Mouse (Mus musculus) lung, adult 18-20 months (tissue): ENCODE data around the gene Otx2.

ENCODE experiments used
- DNase-seq, 2 experiments: peaks; one replicate each; pipeline ENCODE4 v3.0.0; 2022; ENCODE audit warnings: mixed read lengths in 2 of 2

Otx2 gene

DNA sequence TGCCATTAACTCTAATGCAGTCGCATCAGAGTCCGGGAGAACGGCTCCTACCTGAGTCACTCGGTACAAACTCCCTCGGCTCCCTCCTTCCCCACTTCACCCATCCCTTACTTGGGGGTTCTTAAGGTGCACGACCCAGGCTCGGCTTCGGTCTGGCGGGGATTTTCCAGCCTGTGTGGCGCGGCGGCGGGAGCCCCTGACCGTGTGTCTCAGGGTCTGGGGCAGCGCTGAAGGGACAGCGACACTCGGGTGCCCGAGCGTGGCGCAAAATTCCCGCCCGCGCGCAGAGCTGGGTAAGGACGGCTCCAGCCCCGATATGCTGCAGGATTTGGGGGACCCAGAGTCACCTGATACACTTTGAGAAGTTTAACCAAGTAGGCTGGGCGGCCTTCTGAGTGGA is at the start of gene Otx2:
Gene Otx2 (minus strand): TSS at position 279 of the 400 bp plus-strand sequence.
- DNase-seq = no peak

DNA sequence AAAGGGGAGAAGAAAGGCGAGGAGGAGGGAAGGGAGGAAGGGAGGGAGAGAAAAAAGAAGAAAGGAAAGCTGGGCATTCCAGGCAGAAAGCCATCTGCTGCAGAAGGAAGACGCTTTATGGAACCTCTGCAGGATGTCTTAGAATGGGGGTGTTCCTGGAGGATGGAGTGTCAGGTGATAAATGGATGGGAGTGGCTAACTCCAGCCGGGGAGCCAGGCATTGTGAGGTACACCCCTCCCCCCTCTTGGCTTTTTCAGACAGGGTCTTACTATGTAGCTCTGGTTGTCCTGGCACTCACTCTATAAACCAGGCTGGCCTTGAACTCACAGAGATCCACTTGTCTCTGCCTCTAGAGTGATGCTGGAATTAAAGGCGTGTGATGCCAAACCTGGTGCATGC is 49.1 kb upstream of the Otx2 start:
- DNase-seq = no peak

DNA sequence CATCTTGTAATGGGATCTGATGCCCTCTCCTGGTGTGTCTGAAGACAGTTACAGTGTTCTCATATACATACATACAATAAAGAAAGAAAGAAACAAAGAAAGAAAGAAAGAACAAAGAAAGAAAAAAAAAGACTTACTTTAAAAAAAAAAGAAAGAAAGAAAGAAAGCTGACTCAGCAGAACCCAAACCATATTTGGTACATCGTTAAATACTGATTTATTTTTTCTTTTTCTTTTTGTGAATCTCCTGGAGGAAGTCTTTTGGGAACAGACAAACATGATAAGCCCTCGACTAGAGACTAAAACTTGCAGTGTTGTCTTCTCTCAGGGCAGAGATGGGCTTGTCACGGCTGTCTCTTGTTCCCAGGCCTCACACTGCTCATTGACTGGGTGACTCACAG is 45.7 kb upstream of the Otx2 start:
- no peak for DNase-seq

DNA sequence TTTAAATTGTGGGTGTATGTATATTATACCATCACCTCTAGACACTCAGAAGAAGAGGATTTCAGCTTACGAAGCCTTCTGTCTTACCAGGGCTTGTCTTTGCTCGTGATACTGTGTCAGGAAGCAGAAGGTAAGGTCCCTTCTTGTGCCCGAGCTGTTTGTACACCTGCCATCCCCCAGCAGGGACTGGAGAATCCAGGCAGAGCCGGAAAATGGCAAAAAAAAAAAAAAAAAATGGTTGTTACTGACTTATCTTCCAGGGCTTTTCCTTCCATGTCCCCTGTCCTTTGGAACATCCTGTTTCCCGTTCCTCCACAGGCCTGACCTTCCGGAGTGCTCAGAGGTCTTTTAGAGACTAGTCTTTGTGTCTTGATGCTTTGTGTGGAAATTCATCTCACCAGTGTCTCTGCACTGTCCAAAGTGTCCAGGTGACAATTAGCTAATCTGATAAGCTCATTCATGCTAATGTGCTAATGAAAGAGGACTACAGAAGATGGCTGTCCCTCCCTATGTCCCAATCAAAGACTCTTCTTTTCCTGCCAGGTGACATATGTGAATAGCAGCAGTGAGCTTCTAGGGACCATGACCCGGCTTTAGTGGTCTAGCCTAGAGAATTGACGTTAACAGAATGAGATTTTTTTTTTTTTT is 44.1 kb upstream of the Otx2 start:
- no peak for DNase-seq

DNA sequence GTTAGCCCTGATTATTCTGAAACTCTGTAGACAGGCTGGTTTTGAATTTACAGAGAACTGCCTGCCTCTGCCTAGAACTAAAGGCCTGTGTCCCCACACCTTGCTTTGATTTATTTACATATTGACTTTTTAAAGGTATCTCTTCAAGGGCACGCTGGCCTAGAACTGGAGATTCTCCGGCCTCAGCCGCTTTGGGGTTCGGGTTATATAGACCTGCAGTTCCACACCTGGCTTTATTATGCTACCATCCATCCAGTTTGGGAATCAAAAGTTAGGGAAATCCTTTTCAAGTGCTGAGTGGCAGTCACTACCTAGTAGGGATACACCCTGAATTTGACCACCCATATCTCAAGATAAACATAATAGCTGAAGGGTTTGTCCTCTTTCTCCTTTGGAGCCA is 42.8 kb upstream of the Otx2 start:
- no peak for DNase-seq

DNA sequence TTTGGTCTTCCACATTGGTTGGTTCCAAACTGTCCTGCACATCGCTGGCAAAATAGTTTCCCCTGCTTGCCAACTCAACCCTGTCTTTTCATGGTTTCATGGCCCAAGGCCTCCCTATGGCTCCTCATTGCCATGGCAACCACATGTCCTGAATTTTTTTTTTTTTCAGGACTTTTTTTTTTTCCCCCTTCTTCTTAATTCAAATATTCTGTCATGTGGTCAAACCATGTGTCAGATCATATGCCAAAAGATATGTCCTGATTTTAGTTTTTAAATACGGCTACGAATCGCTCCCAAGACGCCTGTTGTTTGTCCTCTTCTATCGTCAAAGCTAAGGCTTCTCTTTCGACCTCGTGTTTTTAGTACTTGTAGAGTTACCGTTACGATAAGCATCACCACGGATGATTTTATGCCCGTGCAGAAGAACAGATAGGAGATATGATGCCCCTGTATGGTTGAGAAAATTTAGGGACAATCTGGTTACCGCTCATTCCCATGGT is 37.3 kb upstream of the Otx2 start:
- DNase-seq = no peak

DNA sequence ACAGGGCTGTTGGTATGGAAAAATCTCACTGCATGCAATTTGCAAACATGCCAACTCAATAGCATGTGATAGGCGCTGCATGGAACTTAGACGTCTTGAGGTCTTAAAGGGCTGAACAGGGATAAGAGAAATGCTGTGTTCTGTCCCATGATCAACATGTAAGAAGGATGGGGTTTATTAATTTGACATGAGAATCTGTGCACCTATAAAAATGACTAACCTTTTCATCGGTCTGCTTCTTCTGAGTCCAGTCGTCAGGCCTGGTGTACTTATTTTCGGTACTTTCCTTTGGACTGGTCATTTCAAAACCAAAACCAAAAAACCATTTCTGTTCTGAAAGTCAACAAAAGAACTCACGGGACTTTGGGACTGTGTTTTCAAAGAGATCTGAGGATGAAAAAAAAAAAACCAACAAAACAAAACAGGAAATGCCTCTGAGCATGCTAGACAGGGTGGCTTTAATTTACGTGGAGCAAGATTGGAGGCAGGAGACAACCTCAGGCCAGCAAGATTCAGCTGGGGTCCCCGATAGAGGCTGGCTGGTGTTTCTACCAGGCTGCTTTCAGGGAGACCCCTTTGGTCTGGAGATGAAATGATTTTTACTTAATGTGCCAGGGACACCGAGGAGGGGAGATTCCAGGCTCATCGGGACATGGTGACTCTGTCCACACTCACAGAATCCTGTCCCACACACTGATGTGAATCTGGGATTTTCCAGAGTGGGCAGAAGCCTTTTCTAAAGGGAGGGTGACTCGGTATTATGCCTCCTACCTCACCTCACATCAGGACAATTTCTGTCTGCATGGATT is 36.6 kb upstream of the Otx2 start:
- no peak for DNase-seq

DNA sequence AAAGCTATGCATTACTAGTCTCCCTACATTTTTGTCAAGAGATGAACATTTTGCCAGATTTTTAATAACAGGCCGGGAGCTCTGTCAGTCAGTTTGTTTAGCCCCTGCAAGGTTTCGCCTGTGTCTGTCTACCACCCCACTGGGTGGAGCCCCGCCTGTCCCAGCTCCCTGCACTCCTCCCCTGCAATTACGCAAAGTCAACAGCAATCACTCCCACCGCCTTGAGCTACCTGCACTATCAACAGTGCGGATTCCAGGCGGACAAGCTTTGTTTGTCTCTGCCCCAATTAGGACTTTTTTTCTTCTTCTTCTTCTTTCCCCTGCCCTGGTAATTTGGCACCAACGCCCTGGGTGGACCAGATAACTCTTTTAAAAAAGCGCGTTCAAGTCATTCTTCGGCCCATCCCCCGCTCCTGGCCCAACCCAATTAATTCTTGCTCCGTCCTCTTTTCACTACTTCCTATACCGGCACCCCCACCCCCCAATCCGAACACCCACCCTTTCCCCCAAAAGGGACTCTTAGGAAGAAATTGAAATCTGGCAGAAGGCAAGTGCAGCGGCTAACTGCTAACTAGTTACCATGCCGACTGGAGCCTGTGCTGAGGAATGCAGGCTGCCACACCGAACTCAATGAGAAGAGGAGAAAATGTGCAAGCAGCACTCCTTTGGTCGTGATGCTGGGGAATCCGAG is 35.9 kb upstream of the Otx2 start:
- DNase-seq = peak in 1 of 2 experiments; percentile 5

DNA sequence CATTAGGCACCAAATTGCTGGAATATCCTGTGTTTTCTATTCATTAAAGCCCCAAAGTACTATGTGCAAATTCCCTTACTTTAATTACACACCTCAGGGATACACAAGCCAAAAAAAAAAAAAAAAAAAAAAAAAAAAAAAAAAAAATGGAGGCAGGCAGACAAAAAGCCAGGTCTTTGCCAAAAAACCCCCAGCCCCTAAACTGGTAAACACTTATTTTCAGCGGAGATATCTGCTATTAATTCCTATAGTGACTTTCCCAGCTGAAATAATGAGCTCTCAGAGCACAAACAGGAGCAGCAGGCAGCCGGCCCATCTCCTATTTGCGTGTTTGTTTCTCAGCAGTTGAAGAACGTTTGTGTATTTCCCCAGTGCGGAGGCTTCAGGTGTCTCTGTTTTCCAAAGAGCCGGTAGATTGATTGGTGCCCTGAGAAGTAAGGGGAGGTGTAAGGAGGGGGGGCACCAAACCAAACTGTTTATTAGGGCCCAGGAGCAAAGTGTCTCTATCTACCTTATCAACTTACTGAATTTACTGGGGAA is 34.3 kb upstream of the Otx2 start:
- no peak for DNase-seq

DNA sequence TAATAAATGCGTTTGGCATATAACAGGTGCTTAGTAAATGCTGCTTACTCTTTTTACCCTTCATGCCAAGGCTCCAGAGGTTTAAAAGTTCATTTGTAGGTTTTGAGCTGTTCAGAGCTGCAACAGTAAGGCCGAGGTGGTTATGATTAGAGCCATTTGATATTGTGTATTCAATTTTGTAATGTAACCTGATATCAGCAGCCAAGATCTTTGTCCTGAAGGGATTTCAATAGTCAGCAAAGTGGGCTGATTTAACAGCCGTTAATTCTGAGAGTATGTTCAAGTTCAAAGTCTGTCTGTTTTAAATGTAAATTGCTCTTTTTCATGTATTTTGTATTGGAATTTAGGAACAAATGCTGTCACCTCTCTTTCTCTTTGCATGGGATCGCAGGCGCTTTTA is 33.8 kb upstream of the Otx2 start:
- no peak for DNase-seq

DNA sequence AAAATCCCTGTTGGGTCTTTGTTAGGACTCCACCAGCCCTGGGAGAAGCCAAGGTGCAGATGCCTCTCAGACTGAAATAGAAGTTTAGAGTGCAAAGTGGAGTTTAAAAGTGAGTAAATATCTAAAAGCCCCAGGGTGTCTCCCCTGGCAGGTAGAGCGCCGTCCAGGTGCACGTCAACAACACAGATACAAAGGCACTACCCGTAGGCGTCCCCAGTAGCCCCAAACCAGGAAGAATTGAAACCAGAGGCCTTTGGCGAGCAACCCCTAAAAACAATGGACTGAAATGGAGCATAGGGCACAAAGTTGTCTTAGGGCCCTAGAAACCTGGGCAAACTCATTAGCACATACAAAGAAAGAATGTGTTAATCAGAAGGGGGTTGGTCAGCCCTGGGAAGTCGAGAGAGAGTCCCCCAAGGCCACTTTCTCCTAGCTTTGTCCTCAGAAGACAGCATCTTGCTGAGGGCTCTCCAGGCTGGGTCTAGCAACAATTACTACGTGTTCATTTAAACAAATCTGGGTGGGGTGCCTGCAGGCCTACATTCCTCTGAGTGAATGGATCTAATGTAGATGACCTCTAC is 27.3 kb upstream of the Otx2 start:
- DNase-seq = no peak

DNA sequence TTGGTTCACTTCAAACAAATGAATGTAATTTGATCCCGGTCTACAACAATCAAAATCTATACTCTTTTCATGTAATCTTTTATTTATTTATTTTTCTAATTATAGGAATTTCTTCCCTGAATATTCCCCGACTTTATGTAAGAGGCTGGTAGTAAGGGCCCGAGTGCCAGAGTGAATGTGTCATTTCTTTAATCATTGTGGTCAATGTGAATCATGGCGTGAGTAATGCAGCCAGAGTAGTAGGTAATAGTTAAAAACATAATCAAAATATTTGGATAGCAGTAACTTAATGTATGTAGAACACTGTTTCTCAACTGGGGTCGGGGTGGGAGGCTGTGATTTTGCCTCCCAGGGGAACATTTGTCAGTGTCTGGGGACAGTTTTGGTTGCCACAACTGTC is 6.0 kb upstream of the Otx2 start:
- DNase-seq = no peak

DNA sequence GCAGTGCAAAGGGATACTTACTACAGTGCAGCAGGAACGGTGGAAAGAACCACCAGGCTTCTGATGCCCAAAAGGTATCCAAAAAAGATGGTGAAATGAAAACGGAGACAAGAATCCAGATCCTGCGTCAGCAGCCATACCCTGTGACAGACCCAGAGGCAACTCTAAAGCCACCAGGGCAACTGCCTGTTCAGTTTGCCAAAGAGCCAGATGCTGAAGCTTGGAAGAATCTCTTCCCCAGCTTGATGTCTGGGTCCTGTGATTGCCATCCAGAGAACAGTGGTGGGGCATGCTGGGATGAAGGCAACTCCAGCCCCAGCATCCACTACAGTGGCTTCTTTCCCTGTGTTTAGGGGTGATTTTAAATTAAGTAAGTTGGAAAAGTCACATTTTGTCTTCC is 5.1 kb upstream of the Otx2 start:
- no peak for DNase-seq

DNA sequence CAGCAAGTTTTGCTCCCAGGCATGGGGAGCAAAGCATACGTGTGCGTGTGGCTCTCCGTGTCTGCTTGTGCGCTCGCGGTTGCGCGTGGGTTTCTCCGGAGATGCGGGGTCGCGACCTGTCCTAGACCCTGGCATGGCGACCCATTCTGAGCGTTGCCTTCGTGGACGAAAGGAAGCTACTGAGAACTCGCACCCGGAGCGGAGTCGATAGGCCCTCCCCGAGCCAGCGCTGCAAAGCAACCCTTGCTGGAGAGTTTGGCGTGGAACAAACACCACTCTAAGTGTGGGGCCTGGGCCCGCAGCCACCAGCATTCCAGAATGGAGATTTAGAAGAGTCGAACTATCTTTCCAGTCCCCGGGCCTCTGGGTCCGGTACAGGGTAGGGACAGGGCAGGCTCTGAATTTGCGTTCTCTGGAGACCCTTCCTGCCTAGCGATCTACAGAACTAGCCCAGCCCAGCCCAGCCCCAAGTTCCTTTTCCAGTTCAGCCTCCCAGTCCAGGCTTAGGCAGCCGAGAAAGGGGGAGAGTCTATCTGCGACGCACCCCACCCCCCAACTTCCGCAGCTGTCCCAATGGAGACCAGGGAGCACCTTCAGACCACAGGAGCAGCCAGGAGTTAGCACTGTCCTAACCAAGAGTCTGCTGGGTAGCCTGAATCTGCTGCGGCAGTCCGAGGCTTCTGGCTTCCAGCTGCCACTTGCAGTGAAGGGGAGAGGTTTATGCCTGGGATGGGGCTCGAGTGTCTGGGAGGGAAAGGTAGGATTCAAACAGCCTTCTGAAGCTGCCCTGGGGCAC is 615 bp upstream of the Otx2 start:
- no peak for DNase-seq

DNA sequence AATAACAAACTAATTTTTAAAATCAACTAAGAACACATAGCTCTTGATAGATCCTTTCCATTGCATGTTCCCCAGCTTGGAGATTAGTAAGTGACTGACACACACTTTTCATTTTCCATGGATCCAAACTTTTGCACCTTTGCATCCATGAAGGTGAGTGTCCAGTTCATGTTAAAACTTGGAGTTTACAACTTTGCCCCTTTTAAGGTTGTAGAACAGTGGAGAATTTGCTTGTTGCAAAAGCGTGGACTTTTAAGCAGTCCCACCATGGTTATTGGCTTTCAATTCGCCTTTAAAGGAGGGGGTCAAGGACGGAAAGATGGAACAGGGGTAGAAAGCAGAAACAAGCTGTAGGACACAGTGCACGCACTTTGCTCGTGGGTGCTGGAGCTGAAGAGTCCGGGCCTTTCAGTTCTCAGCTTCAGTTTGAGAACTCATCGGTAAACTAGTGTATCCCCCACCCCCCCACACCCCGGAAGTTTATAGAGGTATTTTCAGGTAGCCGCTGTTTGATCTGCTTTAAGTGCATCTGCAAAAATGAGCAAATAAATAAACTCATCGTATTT is 925 bp downstream of the Otx2 start:
- no peak for DNase-seq

DNA sequence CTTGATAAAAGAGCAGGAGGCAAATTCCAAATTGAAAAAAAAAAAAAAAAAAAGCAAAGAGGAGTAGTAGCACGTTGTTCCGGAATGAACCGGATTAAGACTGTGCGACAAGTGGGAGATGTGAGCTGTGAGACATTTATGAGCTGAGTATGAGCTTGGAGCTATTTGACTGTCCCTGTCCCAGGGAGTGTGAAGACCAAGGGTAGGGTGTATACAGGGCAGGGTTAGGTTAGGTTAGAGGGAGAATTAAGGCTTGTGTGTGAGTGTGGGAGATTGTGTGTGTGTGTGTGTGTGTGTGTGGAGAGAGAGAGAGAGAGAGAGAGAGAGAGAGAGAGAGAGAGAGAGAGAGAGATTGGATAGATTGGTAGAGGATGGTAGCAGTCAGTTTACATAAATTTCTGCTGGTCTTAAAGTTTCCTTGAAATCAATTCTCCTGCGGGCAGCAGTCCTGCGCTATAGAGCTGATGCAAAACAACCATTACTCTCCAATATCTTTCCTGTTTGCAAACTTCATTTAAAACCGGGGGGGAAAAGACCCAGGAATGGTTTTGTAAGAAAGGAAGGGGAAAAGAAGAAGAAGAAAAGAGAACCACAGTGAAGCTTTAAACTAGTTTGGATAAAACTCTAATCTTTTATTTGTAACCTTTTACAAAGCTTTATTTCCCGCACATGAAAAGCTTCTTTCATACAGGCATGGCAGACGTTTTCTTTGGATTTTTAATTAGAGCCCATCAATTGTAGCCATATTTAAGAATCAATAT is 2.0 kb downstream of the Otx2 start:
- DNase-seq = no peak

DNA sequence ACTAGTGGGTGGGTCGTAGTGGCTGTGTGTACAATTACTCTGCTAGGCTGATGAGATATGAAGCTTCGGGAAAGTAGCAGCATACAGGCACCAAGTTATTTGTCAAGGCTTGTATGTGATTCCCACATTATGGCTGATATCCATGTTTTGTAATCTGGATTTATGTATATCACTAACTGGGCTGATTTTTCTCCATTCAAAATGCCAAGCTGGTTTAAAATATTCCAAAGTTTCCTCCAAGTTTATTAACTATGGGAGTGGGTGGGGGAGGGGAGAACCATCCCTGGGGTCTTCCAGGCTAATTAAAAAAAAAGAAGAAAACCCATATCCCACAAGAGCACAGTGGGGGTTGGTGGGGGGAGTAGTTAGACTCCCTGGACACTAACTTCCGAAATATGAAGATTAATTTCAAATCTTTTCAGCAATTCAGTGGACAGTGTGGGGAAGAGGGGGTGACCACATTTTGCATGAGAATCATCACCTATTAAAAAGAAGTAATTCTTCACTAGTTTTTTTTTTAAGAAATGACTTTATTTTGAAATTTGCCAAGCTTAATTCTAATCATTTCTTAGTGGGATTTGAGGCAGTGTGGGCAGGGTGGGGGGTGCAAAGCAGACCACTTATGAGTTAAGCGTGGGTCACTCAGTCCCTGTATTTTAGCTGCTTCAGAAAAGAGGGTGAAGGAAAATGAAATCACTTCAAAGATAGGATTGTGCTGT is 2.7 kb downstream of the Otx2 start:
- DNase-seq = no peak

DNA sequence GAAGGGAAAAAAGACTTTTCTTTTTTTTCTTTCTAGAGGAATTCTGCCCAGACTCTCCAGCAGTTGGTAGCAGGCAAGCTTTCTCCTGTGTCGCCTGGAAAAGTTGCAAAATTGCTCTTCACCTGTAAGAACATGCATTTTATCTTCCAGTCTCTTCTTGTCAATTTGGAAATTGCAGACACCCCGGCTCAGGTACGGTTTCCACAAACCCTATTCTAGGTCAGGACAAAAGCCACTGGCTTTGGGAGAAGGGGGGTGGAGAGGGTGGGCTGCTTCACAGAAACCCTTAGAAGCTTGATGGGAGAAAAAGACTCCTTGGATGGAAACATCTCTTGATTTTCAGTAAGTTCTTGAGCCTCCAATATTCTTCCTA is 3.4 kb downstream of the Otx2 start:
- no peak for DNase-seq

DNA sequence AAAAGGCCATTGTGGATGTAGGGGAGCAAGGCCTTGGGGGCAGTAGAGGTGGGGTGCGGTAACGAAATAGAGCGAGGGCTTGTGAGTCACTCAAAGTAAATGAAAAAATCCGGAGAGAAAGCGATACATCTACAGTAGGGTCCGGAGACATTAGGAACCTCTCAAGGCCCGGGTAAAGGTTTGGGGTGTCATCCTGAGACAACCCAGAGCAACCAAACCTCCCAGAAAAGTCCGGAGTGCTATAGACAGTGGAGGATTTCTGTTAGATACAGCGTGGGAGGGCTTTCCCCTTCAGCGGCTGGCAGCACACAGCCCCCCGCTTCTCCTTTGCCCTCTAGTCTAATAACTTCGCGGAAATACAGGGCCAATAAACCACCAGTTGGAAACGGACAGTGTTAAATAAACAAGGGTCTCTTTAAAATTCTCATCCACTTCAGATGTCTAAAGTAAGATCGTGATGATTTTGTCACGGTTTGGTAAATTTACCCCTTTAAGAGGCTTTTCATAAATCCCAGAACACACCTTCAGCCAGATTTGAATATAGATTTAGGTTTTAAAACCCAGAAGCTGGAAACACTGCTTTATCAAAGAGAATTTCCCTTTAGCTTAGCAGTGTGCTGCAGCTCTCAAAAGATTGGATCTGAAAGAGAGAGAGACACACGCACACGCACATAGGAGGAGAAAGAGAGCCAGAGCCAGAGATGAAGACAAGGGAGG is 3.9 kb downstream of the Otx2 start:
- no peak for DNase-seq

DNA sequence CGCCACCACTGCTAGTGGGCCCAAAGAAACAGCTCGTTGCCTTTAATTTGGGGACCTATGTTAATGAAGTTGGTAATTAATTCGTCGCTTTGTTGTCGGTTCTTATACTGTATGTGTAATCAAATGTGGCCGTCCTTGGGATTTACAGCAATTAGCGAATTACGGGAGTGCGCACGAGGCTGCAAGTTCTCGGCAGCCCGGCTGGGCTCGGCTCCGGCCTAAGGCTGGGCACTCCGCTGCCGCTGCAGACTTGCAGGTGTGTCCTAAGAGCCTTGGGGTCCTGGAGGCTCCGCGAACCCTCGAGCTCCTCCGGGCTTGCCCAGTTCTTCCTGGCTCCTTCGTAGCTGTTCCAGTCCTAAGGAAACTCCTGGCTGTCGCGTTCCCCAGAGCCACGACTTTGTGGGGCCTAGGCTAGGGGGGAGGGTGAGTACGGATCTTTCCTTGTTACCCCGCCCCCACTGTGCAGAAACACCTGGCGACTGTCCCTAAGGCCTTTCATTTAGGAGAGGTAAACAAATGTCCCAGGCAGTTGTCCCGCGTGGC is 4.8 kb downstream of the Otx2 start:
- no peak for DNase-seq
